Mouse (Mus musculus) thymus, postnatal 36 days (tissue): ENCODE data around the gene Sipa1l2.

Source experiments
- DNase-seq, 2 experiments: peaks; one replicate each; pipeline ENCODE4 v3.0.0; 2022; ENCODE audit warnings: mixed read lengths in 2 of 2

The Sipa1l2 gene

GRCm38 (mm10) chr8:125391271-125391670, 178.3 kb downstream of the Sipa1l2 start:
- peak; percentile 37 to 58 for DNase-seq

- DNase-seq, result no peak
Measured at GRCm38 (mm10) chr8:125390506-125390895, 179.1 kb downstream of the Sipa1l2 start.

GRCm38 (mm10) chr8:125389756-125390505, 179.7 kb downstream of the Sipa1l2 start:
- no peak for DNase-seq

GRCm38 (mm10) chr8:125389280-125389679, 180.3 kb downstream of the Sipa1l2 start:
- no peak for DNase-seq

DNA sequence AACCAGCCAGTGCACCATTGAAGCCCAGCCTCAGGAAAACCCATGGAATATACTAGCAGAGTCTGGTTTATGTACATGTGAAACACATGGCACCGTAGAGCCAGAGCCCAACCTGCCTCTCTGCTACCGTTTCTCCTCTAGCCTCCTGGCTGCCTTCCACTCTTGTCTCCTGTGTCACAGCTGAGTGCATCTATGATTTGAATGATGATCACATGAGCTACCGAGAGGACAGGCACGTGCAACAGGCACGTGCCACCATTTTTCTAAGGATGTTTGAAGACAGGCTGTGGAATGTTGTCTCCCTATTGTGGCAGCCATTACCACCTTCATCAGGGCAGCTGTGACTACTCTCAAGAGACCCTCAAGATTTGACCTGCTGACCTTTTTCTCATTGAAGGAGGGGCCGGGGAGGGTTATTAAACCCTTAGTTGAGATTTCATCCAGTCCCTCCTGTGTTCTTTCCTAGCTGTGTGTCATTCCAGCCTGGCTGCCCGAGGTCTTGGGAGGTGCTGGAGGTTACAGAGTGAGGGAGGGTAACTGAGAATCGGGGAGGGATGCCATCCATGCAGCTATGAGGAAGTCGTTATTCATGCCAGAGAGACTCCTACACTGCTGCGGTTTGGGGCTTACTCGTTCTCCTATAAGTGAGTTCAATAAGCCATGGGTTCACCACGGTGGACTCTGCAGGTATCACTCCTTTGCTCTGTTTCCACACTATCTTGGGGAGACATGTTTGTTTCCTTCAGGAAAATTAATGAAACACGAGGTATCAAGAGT, 181.0 kb downstream of the Sipa1l2 start:
- DNase-seq, result no peak

GRCm38 (mm10) chr8:125385519-125386150, 184.0 kb downstream of the Sipa1l2 start:
- DNase-seq, result peak; percentile 7 to 32

DNA sequence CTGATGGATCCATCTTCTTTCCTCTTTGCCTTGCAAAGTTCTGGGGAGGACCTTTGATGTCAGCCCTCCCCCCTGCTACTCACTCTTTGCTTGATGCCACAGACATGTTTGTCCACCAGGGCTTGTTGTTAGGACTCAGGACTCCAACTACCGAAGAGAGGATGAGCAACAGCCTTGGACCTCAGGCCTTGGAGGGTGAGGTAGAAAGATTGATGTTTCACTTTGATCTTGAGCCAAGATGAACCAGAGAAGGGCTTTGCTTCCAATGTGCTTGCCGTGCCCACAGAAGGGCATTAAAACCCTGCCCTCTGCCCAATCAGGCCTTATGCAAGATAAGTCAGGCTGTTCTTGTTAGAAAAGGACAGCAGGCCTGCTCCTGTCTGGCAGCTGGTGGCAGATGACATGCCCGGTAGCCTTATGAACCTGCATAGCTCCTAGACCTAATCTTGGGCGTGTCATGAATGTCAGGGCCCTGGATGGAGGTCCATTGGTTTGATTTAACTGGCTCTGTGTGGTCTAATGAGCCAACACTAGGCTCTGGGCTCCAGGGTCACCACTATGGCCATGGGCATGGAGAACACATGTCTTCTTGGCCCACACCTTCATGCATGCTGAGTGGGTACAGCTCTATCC, 184.9 kb downstream of the Sipa1l2 start:
- no peak for DNase-seq

GRCm38 (mm10) chr8:125381674-125382073, 187.9 kb downstream of the Sipa1l2 start:
- no peak for DNase-seq

- no peak for DNase-seq
Measured at GRCm38 (mm10) chr8:125379939-125380338, 189.7 kb downstream of the Sipa1l2 start.

DNA sequence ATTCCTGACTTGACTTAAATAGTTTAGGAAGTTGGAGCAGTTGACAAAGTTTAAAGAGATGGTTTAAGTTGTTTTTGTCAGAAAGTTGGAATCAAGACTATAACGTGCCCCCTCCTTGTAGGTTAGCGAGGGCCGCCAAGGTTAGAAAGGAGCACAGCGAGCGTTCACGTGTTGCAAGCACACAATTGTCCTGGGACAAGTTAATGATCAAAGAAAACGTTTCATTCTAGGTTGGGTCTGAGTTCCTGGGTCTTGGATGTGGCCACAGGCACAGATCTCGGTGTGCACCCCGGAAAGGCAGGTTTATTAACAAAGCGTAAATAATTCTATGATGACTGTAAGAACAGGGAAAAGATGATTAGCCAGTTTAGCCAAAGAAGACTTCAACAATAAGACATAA, 190.5 kb downstream of the Sipa1l2 start:
- no peak for DNase-seq

DNA sequence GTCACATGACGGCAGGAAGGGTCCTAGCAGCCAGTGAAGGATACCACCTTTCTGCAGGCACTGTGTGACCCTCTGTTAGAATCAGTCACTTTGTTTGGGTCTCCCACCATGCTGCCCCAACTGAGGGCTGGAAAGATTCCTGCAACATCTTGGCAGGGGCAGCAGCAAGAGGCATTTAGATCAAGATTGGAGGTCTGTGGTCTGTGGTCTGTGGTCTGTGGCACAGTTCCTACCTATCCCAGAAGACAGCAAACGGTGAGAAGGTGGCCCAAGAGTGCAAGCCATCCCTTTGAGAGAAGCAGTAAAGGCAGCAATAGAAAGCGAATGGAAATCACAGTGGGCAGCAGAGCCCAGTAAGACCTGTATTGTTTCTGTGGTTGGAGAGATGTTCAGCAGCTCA, 191.9 kb downstream of the Sipa1l2 start:
- DNase-seq, result peak; percentile 18 to 24

GRCm38 (mm10) chr8:125376448-125376845, 193.2 kb downstream of the Sipa1l2 start:
- no peak for DNase-seq

- no peak for DNase-seq
Measured at GRCm38 (mm10) chr8:125375659-125376447, 193.8 kb downstream of the Sipa1l2 start.

- no peak for DNase-seq
Measured at GRCm38 (mm10) chr8:125372596-125372995, 197.0 kb downstream of the Sipa1l2 start.

GRCm38 (mm10) chr8:125369491-125370236, 199.9 kb downstream of the Sipa1l2 start:
- no peak for DNase-seq

GRCm38 (mm10) chr8:125368341-125369035, 201.1 kb downstream of the Sipa1l2 start:
- no peak for DNase-seq
